Mouse (Mus musculus) thymus, adult 2 months (tissue): Measurements from ENCODE around the gene Gxylt1. TPM values are rescaled to one million over a fixed set of nuclear protein-coding genes. Genes with fewer than 3 reads are reported as not detected.
"Not testable (repeated sequence)": the region's sequence is repeated elsewhere in the genome, so short reads cannot be mapped to it uniquely, and the experiment has no call there.

Experiments used
- DNase-seq: peaks from one replicate; pipeline ENCODE4 v3.0.0; 2021
- H3K27ac ChIP-seq: fragments of 200-500 bp; 2 replicates; pipeline ENCODE4 v1.5.1; 2012; ENCODE audit warnings: low read length, control low read depth; ENCODE audit not compliant: control insufficient read depth, insufficient read depth
- H3K27me3 ChIP-seq: fragments of 200-500 bp; 2 replicates; pipeline ENCODE4 v1.6.1; 2012; ENCODE audit warnings: mild to moderate bottlenecking, low read length, moderate library complexity, mixed read lengths; ENCODE audit not compliant: control insufficient read depth, insufficient read depth
- H3K36me3 ChIP-seq: fragments of 200-500 bp; 2 replicates; pipeline ENCODE4 v1.6.1; 2012; ENCODE audit warnings: mild to moderate bottlenecking, low read length, moderate library complexity; ENCODE audit not compliant: control insufficient read depth, insufficient read depth
- H3K4me1 ChIP-seq: fragments of 200-500 bp; replicated peaks from 2 replicates; pipeline ENCODE4 v1.6.1; 2012; ENCODE audit warnings: low read length; ENCODE audit not compliant: control insufficient read depth, insufficient read depth
- H3K4me3 ChIP-seq: fragments of 200-500 bp; 2 replicates; pipeline ENCODE4 v1.5.1; 2012; ENCODE audit warnings: mild to moderate bottlenecking, low read length, control low read depth, moderate library complexity; ENCODE audit not compliant: control insufficient read depth, insufficient read depth
- CTCF ChIP-seq: fragments of 200-500 bp; IDR thresholded peaks from 2 replicates; pipeline ENCODE4 v1.5.1; 2012; ENCODE audit warnings: mild to moderate bottlenecking, control low read depth, low read length, moderate library complexity, borderline replicate concordance; ENCODE audit not compliant: control insufficient read depth, poor library complexity, insufficient read depth; ENCODE audit errors: extremely low read depth
- POLR2A ChIP-seq: fragments of 200-500 bp; IDR thresholded peaks from 2 replicates; pipeline ENCODE4 v1.6.1; 2012; ENCODE audit warnings: mild to moderate bottlenecking, low read length, control low read depth, moderate library complexity; ENCODE audit not compliant: control insufficient read depth, poor library complexity, insufficient read depth; ENCODE audit errors: extremely low read depth
- WGBS: fragments of 180-500 bp; shearing (Covaris S2); methylation state at CpG from one replicate; pipeline ENCODE4 v1.1.7; 2018; 5-methylcytosine and 5-hydroxymethylcytosine counted together
- polyA plus RNA-seq: library from polyadenylated mRNA; depleted of rRNA; stranded (reverse); fragments of >200 nt; gene quantifications from 2 replicates; pipeline ENCODE4 v1.2.3, GENCODE M21; 2012

Gxylt1 gene
- polyA plus RNA-seq, 1 experiment = 4.0 TPM

GRCm38 (mm10) chr15:93259933-93260332, 15.0 kb downstream of the Gxylt1 start:
- WGBS = 68% methylated on average over 8 of the region's 8 CpGs

GRCm38 (mm10) chr15:93255295-93255694, 19.7 kb downstream of the Gxylt1 start:
- Histone ChIP-seq H3K4me3 (no peak overlapping the region), H3K27ac (no peak overlapping the region), H3K36me3 (peaks cover 15% of the 10 kb centered on the region), H3K27me3 (no peaks in the 10 kb centered on the region), H3K4me1 (no peaks in the 10 kb centered on the region)
- WGBS = 95% methylated on average over 10 of the region's 10 CpGs
- TF ChIP-seq POLR2A = no peak
- no peak for TF ChIP-seq CTCF
- no peak for DNase-seq

More at GRCm38 (mm10) chr15:93259933-93260332, 15.0 kb downstream of the Gxylt1 start:
- Histone ChIP-seq H3K4me1 (no peaks in the 10 kb centered on the region), H3K27ac (no peak overlapping the region), H3K36me3 (peaks cover 11% of the 10 kb centered on the region), H3K27me3 (no peaks in the 10 kb centered on the region), H3K4me3 (no peak overlapping the region)
- no peak for TF ChIP-seq CTCF
- TF ChIP-seq POLR2A = no peak
- DNase-seq = no peak

GRCm38 (mm10) chr15:93253172-93253571, 21.8 kb downstream of the Gxylt1 start:
- H3K4me1 ChIP-seq = no peaks in the 10 kb centered on the region
- H3K27ac ChIP-seq = no peak overlapping the region
- TF ChIP-seq POLR2A (no peak), CTCF (no peak)
- peaks cover 11% of the 10 kb centered on the region for H3K36me3 ChIP-seq
- 94% methylated on average over 8 of the region's 8 CpGs for WGBS
- H3K4me3 ChIP-seq = no peak overlapping the region
- DNase-seq = no peak
- no peaks in the 10 kb centered on the region for H3K27me3 ChIP-seq

GRCm38 (mm10) chr15:93252396-93252795, 22.6 kb downstream of the Gxylt1 start:
- 95% methylated on average over 6 of the region's 6 CpGs for WGBS
- no peak for TF ChIP-seq CTCF
- no peak for TF ChIP-seq POLR2A
- Histone ChIP-seq H3K4me3 (no peak overlapping the region), H3K36me3 (peaks cover 17% of the 10 kb centered on the region), H3K27ac (no peak overlapping the region), H3K4me1 (no peaks in the 10 kb centered on the region), H3K27me3 (no peaks in the 10 kb centered on the region)
- no peak for DNase-seq

GRCm38 (mm10) chr15:93251553-93252250, 23.3 kb downstream of the Gxylt1 start:
- TF ChIP-seq CTCF (no peak), POLR2A (no peak)
- 80% methylated on average over 13 of the region's 13 CpGs for WGBS
- peaks cover 18% of the 10 kb centered on the region for H3K36me3 ChIP-seq
- no peak overlapping the region for H3K4me3 ChIP-seq
- no peak overlapping the region for H3K27ac ChIP-seq
- H3K4me1 ChIP-seq = no peaks in the 10 kb centered on the region
- no peak for DNase-seq
- H3K27me3 ChIP-seq = no peaks in the 10 kb centered on the region

GRCm38 (mm10) chr15:93243202-93243601, 31.8 kb downstream of the Gxylt1 start:
- 93% methylated on average over 10 of the region's 10 CpGs for WGBS
- Histone ChIP-seq H3K27me3 (no peaks in the 10 kb centered on the region), H3K4me1 (no peaks in the 10 kb centered on the region), H3K4me3 (no peak overlapping the region), H3K27ac (no peak overlapping the region), H3K36me3 (peaks cover 11% of the 10 kb centered on the region)
- no peak for TF ChIP-seq POLR2A
- no peak for TF ChIP-seq CTCF
- DNase-seq = no peak

- H3K4me1 ChIP-seq, H3K36me3 ChIP-seq, H3K27me3 ChIP-seq, H3K4me3 ChIP-seq, H3K27ac ChIP-seq, DNase-seq: not testable (repeated sequence)
- WGBS = 84% methylated on average over 10 of the region's 10 CpGs
Measured at GRCm38 (mm10) chr15:93236456-93236855, 38.5 kb downstream of the Gxylt1 start.
